Mouse (Mus musculus): ENCODE measurements around the gene Clps. TPM values are rescaled to one million over a fixed set of nuclear protein-coding genes. Genes with fewer than 3 reads are reported as not detected.

Gene Clps
- total RNA-seq (2012; rRNA removed), result 2.5 and 2.9 TPM in 2 replicates

- TF ChIP-seq HCFC1 (IDR thresholded peaks at IDR 0.05; ENCODE audit: borderline replicate concordance, insufficient read depth, low read length) (no peak), CHD2 (IDR thresholded peaks at IDR 0.05; ENCODE audit: low read depth, low read length) (no peak), MAFK (IDR thresholded peaks at IDR 0.05; ENCODE audit: insufficient read depth, low read depth, low read length) (no peak), ZNF384 (IDR thresholded peaks at IDR 0.05; ENCODE audit: low read depth, low read length) (no peak), ZC3H11A (IDR thresholded peaks at IDR 0.05; ENCODE audit: borderline replicate concordance, low read depth, low read length) (no peak)
- H3K9me3 ChIP-seq (ENCODE audit: control insufficient read depth, insufficient read depth, low read depth, low read length), result no peaks in the 10 kb centered on the region
- H3K27ac ChIP-seq (ENCODE audit: insufficient read depth, low read depth, low read length, poor library complexity, severe bottlenecking), result no peak within 1 kb of the TSS
Observed at GRCm38 (mm10) chr17:28560598-28560997, at the start of gene Clps. Clps (minus strand) TSS chr17:28560766.

GRCm38 (mm10) chr17:28609543-28609942 lies 49.0 kb upstream of the Clps start:
- no peak for DNase-seq (ENCODE audit: low read depth, low spot score)
- H3K27ac ChIP-seq (ENCODE audit: insufficient read depth, low read depth, low read length, poor library complexity, severe bottlenecking), result no peak overlapping the region
- no peak for TF ChIP-seq MAFK (IDR thresholded peaks at IDR 0.05; ENCODE audit: insufficient read depth, low read depth, low read length)
- TF ChIP-seq HCFC1 (IDR thresholded peaks at IDR 0.05; ENCODE audit: borderline replicate concordance, insufficient read depth, low read length), result no peak
- TF ChIP-seq ZC3H11A (IDR thresholded peaks at IDR 0.05; ENCODE audit: borderline replicate concordance, low read depth, low read length), result no peak
- TF ChIP-seq ZNF384 (IDR thresholded peaks at IDR 0.05; ENCODE audit: low read depth, low read length), result no peak
- no peak for TF ChIP-seq CHD2 (IDR thresholded peaks at IDR 0.05; ENCODE audit: low read depth, low read length)
- H3K4me3 ChIP-seq (ENCODE audit: insufficient read depth in 1 of 2, low read depth in 1 of 2, low read length in 2 of 2, poor library complexity in 1 of 2, severe bottlenecking in 1 of 2), result no peak overlapping the region
- no peaks in the 10 kb centered on the region for H3K9me3 ChIP-seq (ENCODE audit: control insufficient read depth, insufficient read depth, low read depth, low read length)
- in situ Hi-C loops (cut with MboI; ENCODE audit: low sequenced_read_pairs in 2 of 2, unreplicated experiment in 2 of 2), result no loop called here
- H3K9ac ChIP-seq (ENCODE audit: insufficient read depth, low read depth, low read length, poor library complexity, severe bottlenecking), result no peak overlapping the region
- peaks cover 29% of the 10 kb centered on the region for H3K36me3 ChIP-seq (ENCODE audit: control insufficient read depth, insufficient read depth, low read length, poor library complexity, severe bottlenecking)
- H3K4me1 ChIP-seq (ENCODE audit: control insufficient read depth in 2 of 2, insufficient read depth in 2 of 2, low read length in 2 of 2, poor library complexity in 1 of 2), result 0 out of 4 replicates have a peak, but pooled peaks cover 0 to 2% of the 10 kb centered on the region in 2 experiments

More at GRCm38 (mm10) chr17:28560598-28560997, at the start of gene Clps:
- Histone ChIP-seq H3K36me3 (ENCODE audit: control insufficient read depth, insufficient read depth, low read length, poor library complexity, severe bottlenecking) (no peaks in the 10 kb centered on the region), H3K9ac (ENCODE audit: insufficient read depth, low read depth, low read length, poor library complexity, severe bottlenecking) (no peak within 1 kb of the TSS), H3K4me1 (ENCODE audit: control insufficient read depth in 2 of 2, insufficient read depth in 2 of 2, low read length in 2 of 2, poor library complexity in 1 of 2) (peaks cover 3 to 20% of the 10 kb centered on the region in 2 experiments; a peak in 3 of 4 replicates), H3K4me3 (ENCODE audit: insufficient read depth in 1 of 2, low read depth in 1 of 2, low read length in 2 of 2, poor library complexity in 1 of 2, severe bottlenecking in 1 of 2) (no peak within 1 kb of the TSS)
- in situ Hi-C loops (cut with MboI; ENCODE audit: low sequenced_read_pairs in 2 of 2, unreplicated experiment in 2 of 2), result no loop called here
- no peak for DNase-seq (ENCODE audit: low read depth, low spot score)

- in situ Hi-C loops (cut with MboI; ENCODE audit: low sequenced_read_pairs in 2 of 2, unreplicated experiment in 2 of 2), result no loop called here
- DNase-seq (ENCODE audit: low read depth, low spot score), result no peak
- Histone ChIP-seq H3K27ac (ENCODE audit: insufficient read depth, low read depth, low read length, poor library complexity, severe bottlenecking) (no peak overlapping the region), H3K9me3 (ENCODE audit: control insufficient read depth, insufficient read depth, low read depth, low read length) (no peaks in the 10 kb centered on the region), H3K36me3 (ENCODE audit: control insufficient read depth, insufficient read depth, low read length, poor library complexity, severe bottlenecking) (peaks cover 62% of the 10 kb centered on the region), H3K9ac (ENCODE audit: insufficient read depth, low read depth, low read length, poor library complexity, severe bottlenecking) (no peak overlapping the region), H3K4me3 (ENCODE audit: insufficient read depth in 1 of 2, low read depth in 1 of 2, low read length in 2 of 2, poor library complexity in 1 of 2, severe bottlenecking in 1 of 2) (no peak overlapping the region), H3K4me1 (ENCODE audit: control insufficient read depth in 2 of 2, insufficient read depth in 2 of 2, low read length in 2 of 2, poor library complexity in 1 of 2) (no peaks in the 10 kb centered on the region)
- TF ChIP-seq ZNF384 (IDR thresholded peaks at IDR 0.05; ENCODE audit: low read depth, low read length) (no peak), CHD2 (IDR thresholded peaks at IDR 0.05; ENCODE audit: low read depth, low read length) (no peak), HCFC1 (IDR thresholded peaks at IDR 0.05; ENCODE audit: borderline replicate concordance, insufficient read depth, low read length) (no peak), MAFK (IDR thresholded peaks at IDR 0.05; ENCODE audit: insufficient read depth, low read depth, low read length) (no peak)
Observed at GRCm38 (mm10) chr17:28601557-28602250, 41.1 kb upstream of the Clps start.

- Histone ChIP-seq H3K9me3 (ENCODE audit: control insufficient read depth, insufficient read depth, low read depth, low read length) (no peaks in the 10 kb centered on the region), H3K27ac (ENCODE audit: insufficient read depth, low read depth, low read length, poor library complexity, severe bottlenecking) (no peak overlapping the region), H3K9ac (ENCODE audit: insufficient read depth, low read depth, low read length, poor library complexity, severe bottlenecking) (no peak overlapping the region), H3K4me3 (ENCODE audit: insufficient read depth in 1 of 2, low read depth in 1 of 2, low read length in 2 of 2, poor library complexity in 1 of 2, severe bottlenecking in 1 of 2) (no peak overlapping the region), H3K4me1 (ENCODE audit: control insufficient read depth in 2 of 2, insufficient read depth in 2 of 2, low read length in 2 of 2, poor library complexity in 1 of 2) (no peaks in the 10 kb centered on the region), H3K36me3 (ENCODE audit: control insufficient read depth, insufficient read depth, low read length, poor library complexity, severe bottlenecking) (peaks cover 63% of the 10 kb centered on the region)
- TF ChIP-seq CHD2 (IDR thresholded peaks at IDR 0.05; ENCODE audit: low read depth, low read length) (no peak), ZNF384 (IDR thresholded peaks at IDR 0.05; ENCODE audit: low read depth, low read length) (no peak), HCFC1 (IDR thresholded peaks at IDR 0.05; ENCODE audit: borderline replicate concordance, insufficient read depth, low read length) (no peak), MAFK (IDR thresholded peaks at IDR 0.05; ENCODE audit: insufficient read depth, low read depth, low read length) (no peak), ZC3H11A (IDR thresholded peaks at IDR 0.05; ENCODE audit: borderline replicate concordance, low read depth, low read length) (no peak)
- DNase-seq (ENCODE audit: low read depth, low spot score), result no peak
- in situ Hi-C loops (cut with MboI; ENCODE audit: low sequenced_read_pairs in 2 of 2, unreplicated experiment in 2 of 2), result no loop called here
Observed at GRCm38 (mm10) chr17:28600780-28601179, 40.2 kb upstream of the Clps start.
